Mouse (Mus musculus) cerebellum, adult 18-20 months (tissue): ENCODE measurements around the gene Uqcrh.

Experiments used
- DNase-seq, 2 experiments: peaks; one replicate each; pipeline ENCODE4 v3.0.0; 2021

Uqcrh gene

GRCm38 (mm10) chr4:116053399-116053961 is 21.4 kb downstream of the Uqcrh start, which contains the start of gene Nsun4:
TSS of gene Nsun4 (minus strand) at chr4:116053876.
- peak; percentile 88 to 90 for DNase-seq

- DNase-seq, result peak; percentile 39 to 57
Observed at GRCm38 (mm10) chr4:116052526-116053293, 22.2 kb downstream of the Uqcrh start.

- DNase-seq, result no peak
Observed at GRCm38 (mm10) chr4:116049211-116049610, 25.7 kb downstream of the Uqcrh start.

- no peak for DNase-seq
Observed at GRCm38 (mm10) chr4:116048130-116048920, 26.5 kb downstream of the Uqcrh start.

GRCm38 (mm10) chr4:116047681-116048080 is 27.2 kb downstream of the Uqcrh start:
- no peak for DNase-seq

- DNase-seq, result no peak
Observed at GRCm38 (mm10) chr4:116046604-116047003, 28.3 kb downstream of the Uqcrh start.

- no peak for DNase-seq
Observed at GRCm38 (mm10) chr4:116042186-116042585, 32.7 kb downstream of the Uqcrh start.

- DNase-seq, result no peak
Observed at GRCm38 (mm10) chr4:116040466-116040865, 34.4 kb downstream of the Uqcrh start.

- DNase-seq, result no peak
Observed at GRCm38 (mm10) chr4:116033374-116033773, 41.5 kb downstream of the Uqcrh start.

- no peak for DNase-seq
Observed at GRCm38 (mm10) chr4:116032906-116033305, 42.0 kb downstream of the Uqcrh start.

GRCm38 (mm10) chr4:116017902-116018746 is 56.7 kb downstream of the Uqcrh start, which contains the start of gene Faah:
TSS of gene Faah (minus strand) at chr4:116017926.
- no peak for DNase-seq

GRCm38 (mm10) chr4:116017300-116017901 is 57.5 kb downstream of the Uqcrh start:
- DNase-seq, result peak; percentile 79 to 83
